Mouse (Mus musculus) forebrain, embryonic 16.5 days (tissue): ENCODE data around the gene Gm2115. TPM values are rescaled to one million over a fixed set of nuclear protein-coding genes. Genes with fewer than 3 reads are reported as not detected.

ENCODE experiments used
- ATAC-seq: fragments of 200-750 bp; cut with Nextera tagmentation; 2 replicates; pipeline ENCODE4 v1.8.0; 2017; ENCODE audit warnings: mild to moderate bottlenecking, moderate library complexity
- H3K27ac ChIP-seq: fragments of 300-500 bp; sonication (generic); 2 replicates; pipeline ENCODE4 v1.5.1; 2014; ENCODE audit warnings: low read length, control low read depth
- H3K27me3 ChIP-seq: fragments of 300-500 bp; sonication (generic); replicated peaks from 2 replicates; pipeline ENCODE4 v1.6.1; 2014; ENCODE audit warnings: low read length; ENCODE audit not compliant: control insufficient read depth, insufficient read depth
- H3K36me3 ChIP-seq: fragments of 300-500 bp; sonication (generic); 2 replicates; pipeline ENCODE4 v1.6.1; 2014; ENCODE audit not compliant: control insufficient read depth, insufficient read depth
- H3K4me1 ChIP-seq: fragments of 300-500 bp; sonication (generic); replicated peaks from 2 replicates; pipeline ENCODE4 v1.6.1; 2014; ENCODE audit warnings: low read length; ENCODE audit not compliant: control insufficient read depth, insufficient read depth
- H3K4me2 ChIP-seq: fragments of 300-500 bp; sonication (generic); 2 replicates; pipeline ENCODE4 v1.6.1; 2014; ENCODE audit warnings: mild to moderate bottlenecking, low read length, control low read depth
- H3K4me3 ChIP-seq: fragments of 300-500 bp; sonication (generic); replicated peaks from 2 replicates; pipeline ENCODE4 v1.5.1; 2014; ENCODE audit warnings: mild to moderate bottlenecking, low read length, control low read depth
- H3K9ac ChIP-seq: fragments of 300-500 bp; sonication (generic); replicated peaks from 2 replicates; pipeline ENCODE4 v1.6.1; 2014; ENCODE audit warnings: low read depth, low read length, control low read depth
- H3K9me3 ChIP-seq: fragments of 300-500 bp; sonication (generic); 2 replicates; pipeline ENCODE4 v1.6.1; 2016; ENCODE audit warnings: low read length; ENCODE audit not compliant: control insufficient read depth
- WGBS: fragments of 180-500 bp; shearing (Covaris S2); extraction: QIAGEN DNeasy Blood & Tissue Kit; methylation state at CpG from one replicate; pipeline ENCODE4 v1.1.7; 2014; 5-methylcytosine and 5-hydroxymethylcytosine counted together
- polyA plus RNA-seq: library from polyadenylated mRNA; unstranded; fragments of >200 nt; fragmentation: Nextera tagmentation; extraction: Ambion mirVana; gene quantifications from 2 replicates; pipeline ENCODE4 v1.2.1, GENCODE M21; 2015

The Gm2115 gene
- polyA plus RNA-seq, 1 experiment from 2014 or later: 0.23 TPM

- no peaks in the 10 kb centered on the region for H3K9me3 ChIP-seq
- no peak overlapping the region for H3K4me3 ChIP-seq
- no peak overlapping the region for H3K9ac ChIP-seq
- H3K36me3 ChIP-seq: no peaks in the 10 kb centered on the region
- no peak overlapping the region for H3K4me2 ChIP-seq
- WGBS: 58% methylated on average over 3 of the region's 3 CpGs
- no peak overlapping the region for H3K27ac ChIP-seq
- no peaks in the 10 kb centered on the region for H3K27me3 ChIP-seq
- H3K4me1 ChIP-seq: no peaks in the 10 kb centered on the region
- no peak for ATAC-seq
These were observed 5.9 kb downstream of the Gm2115 start for GRCm38 (mm10) chr7:84534632-84535031.

GRCm38 (mm10) chr7:84544946-84545345 lies 16.2 kb downstream of the Gm2115 start:
- no peaks in the 10 kb centered on the region for H3K27me3 ChIP-seq
- no peak overlapping the region for H3K27ac ChIP-seq
- H3K9ac ChIP-seq: no peak overlapping the region
- no peaks in the 10 kb centered on the region for H3K36me3 ChIP-seq
- H3K4me2 ChIP-seq: no peak overlapping the region
- H3K4me3 ChIP-seq: no peak overlapping the region
- no peaks in the 10 kb centered on the region for H3K4me1 ChIP-seq
- 88% methylated on average over 4 of the region's 4 CpGs for WGBS
- ATAC-seq: no peak
- no peaks in the 10 kb centered on the region for H3K9me3 ChIP-seq

GRCm38 (mm10) chr7:84546667-84547066 lies 17.9 kb downstream of the Gm2115 start:
- H3K36me3 ChIP-seq: no peaks in the 10 kb centered on the region
- no peak overlapping the region for H3K4me2 ChIP-seq
- no peak overlapping the region for H3K9ac ChIP-seq
- H3K9me3 ChIP-seq: no peaks in the 10 kb centered on the region
- no peaks in the 10 kb centered on the region for H3K27me3 ChIP-seq
- no peak overlapping the region for H3K27ac ChIP-seq
- 82% methylated on average over 4 of the region's 4 CpGs for WGBS
- no peak overlapping the region for H3K4me3 ChIP-seq
- H3K4me1 ChIP-seq: no peaks in the 10 kb centered on the region
- ATAC-seq: no peak

GRCm38 (mm10) chr7:84551472-84551871 lies 22.7 kb downstream of the Gm2115 start:
- Histone ChIP-seq H3K4me1 (no peaks in the 10 kb centered on the region), H3K9ac (no peak overlapping the region), H3K4me2 (no peak overlapping the region), H3K4me3 (no peak overlapping the region), H3K27me3 (no peaks in the 10 kb centered on the region), H3K36me3 (no peaks in the 10 kb centered on the region), H3K9me3 (no peaks in the 10 kb centered on the region), H3K27ac (no peak overlapping the region)
- ATAC-seq: no peak
- WGBS: 94% methylated on average over 2 of the region's 2 CpGs

- no peaks in the 10 kb centered on the region for H3K36me3 ChIP-seq
- no peaks in the 10 kb centered on the region for H3K27me3 ChIP-seq
- no peak overlapping the region for H3K4me2 ChIP-seq
- no peak overlapping the region for H3K27ac ChIP-seq
- H3K4me1 ChIP-seq: no peaks in the 10 kb centered on the region
- no peak overlapping the region for H3K4me3 ChIP-seq
- H3K9me3 ChIP-seq: no peaks in the 10 kb centered on the region
- 74% methylated on average over 3 of the region's 3 CpGs for WGBS
- no peak for ATAC-seq
- no peak overlapping the region for H3K9ac ChIP-seq
These were observed 26.5 kb downstream of the Gm2115 start for GRCm38 (mm10) chr7:84555294-84555693.

GRCm38 (mm10) chr7:84557332-84557731 lies 28.6 kb downstream of the Gm2115 start:
- 86% methylated on average over 3 of the region's 3 CpGs for WGBS
- Histone ChIP-seq H3K4me3 (no peak overlapping the region), H3K9ac (no peak overlapping the region), H3K4me2 (no peak overlapping the region), H3K27me3 (no peaks in the 10 kb centered on the region), H3K27ac (no peak overlapping the region), H3K9me3 (no peaks in the 10 kb centered on the region), H3K36me3 (no peaks in the 10 kb centered on the region), H3K4me1 (no peaks in the 10 kb centered on the region)
- ATAC-seq: no peak

- WGBS: 93% methylated on average over 1 of the region's 1 CpGs
- no peak overlapping the region for H3K4me3 ChIP-seq
- no peak overlapping the region for H3K9ac ChIP-seq
- no peak overlapping the region for H3K4me2 ChIP-seq
- H3K27me3 ChIP-seq: no peaks in the 10 kb centered on the region
- no peaks in the 10 kb centered on the region for H3K4me1 ChIP-seq
- no peaks in the 10 kb centered on the region for H3K9me3 ChIP-seq
- H3K36me3 ChIP-seq: no peaks in the 10 kb centered on the region
- ATAC-seq: no peak
- H3K27ac ChIP-seq: no peak overlapping the region
These were observed 31.7 kb downstream of the Gm2115 start for GRCm38 (mm10) chr7:84560500-84560899.

- no peak overlapping the region for H3K4me2 ChIP-seq
- H3K9ac ChIP-seq: no peak overlapping the region
- H3K27me3 ChIP-seq: no peaks in the 10 kb centered on the region
- 77% methylated on average over 3 of the region's 3 CpGs for WGBS
- no peak overlapping the region for H3K27ac ChIP-seq
- H3K4me3 ChIP-seq: no peak overlapping the region
- H3K9me3 ChIP-seq: no peaks in the 10 kb centered on the region
- H3K36me3 ChIP-seq: no peaks in the 10 kb centered on the region
- H3K4me1 ChIP-seq: no peaks in the 10 kb centered on the region
- no peak for ATAC-seq
These were observed 35.5 kb downstream of the Gm2115 start for GRCm38 (mm10) chr7:84564236-84564635.

- H3K4me1 ChIP-seq: no peaks in the 10 kb centered on the region
- no peaks in the 10 kb centered on the region for H3K9me3 ChIP-seq
- no peak overlapping the region for H3K27ac ChIP-seq
- H3K4me3 ChIP-seq: no peak overlapping the region
- 81% methylated on average over 6 of the region's 6 CpGs for WGBS
- no peaks in the 10 kb centered on the region for H3K36me3 ChIP-seq
- no peak overlapping the region for H3K9ac ChIP-seq
- no peak overlapping the region for H3K4me2 ChIP-seq
- ATAC-seq: no peak
- no peaks in the 10 kb centered on the region for H3K27me3 ChIP-seq
These were observed 37.4 kb downstream of the Gm2115 start for GRCm38 (mm10) chr7:84566200-84566599.

- ATAC-seq: no peak
- WGBS: 82% methylated on average over 2 of the region's 2 CpGs
- Histone ChIP-seq H3K9ac (no peak overlapping the region), H3K36me3 (no peaks in the 10 kb centered on the region), H3K27ac (no peak overlapping the region), H3K9me3 (no peaks in the 10 kb centered on the region), H3K4me2 (no peak overlapping the region), H3K4me1 (peaks cover 5% of the 10 kb centered on the region; the same call in 1 of the 2 replicates), H3K27me3 (no peaks in the 10 kb centered on the region), H3K4me3 (no peak overlapping the region)
These were observed 48.3 kb downstream of the Gm2115 start for GRCm38 (mm10) chr7:84577034-84577433.
